ENCODE assay signal across 24 mouse cellular contexts in genomic region chr1:143773082-143773481, GRCm38 (mm10). TPM values are rescaled to one million over a fixed set of nuclear protein-coding genes. Genes with fewer than 3 reads are reported as not detected.
A peak's percentile ranks its signal among the peaks of the same experiment; 100 is the strongest.
DNase-seq lines count a peak whose midpoint lies in the region; ATAC-seq and TF ChIP-seq lines count a peak whose summit lies in the region.
"Had no signal": no experiment of that assay in that cellular context is flagged by ENCODE, and none has a peak within 500 bp of the region (broad histone marks: within the 10 kb centered on the region; RNA-seq: fewer than 3 reads in every experiment).

No protein-coding gene starts in this region.

- TF ChIP-seq EP300 in heart, postnatal 0 days (IDR thresholded peaks at IDR 0.05; ENCODE audit: low read depth) = no peak

- TF ChIP-seq POLR2A in myocyte (IDR thresholded peaks at IDR 0.05; ENCODE audit: insufficient read length, low read depth) = no peak

- H3K9me3 ChIP-seq in heart, embryonic 14.5 days (ENCODE audit: control insufficient read depth, low read length) = no peaks in the 10 kb centered on the region
- no peaks in the 10 kb centered on the region for H3K9me3 ChIP-seq in heart, embryonic 10.5 days
- H3K9me3 ChIP-seq in heart, postnatal 0 days (replicated peaks; ENCODE audit: control insufficient read depth, low read length) = no peaks in the 10 kb centered on the region
- H3K9me3 ChIP-seq in heart, embryonic 11.5 days (replicated peaks; ENCODE audit: control insufficient read depth, low read length) = no peaks in the 10 kb centered on the region
- H3K9me3 ChIP-seq in neural tube, embryonic 15.5 days (replicated peaks) = no peaks in the 10 kb centered on the region
- H3K9me3 ChIP-seq: forebrain, embryonic 10.5 days; forebrain, embryonic 13.5 days had no signal

- no peak for DNase-seq in heart, embryonic 10.5 days (ENCODE audit: low spot score)
- DNase-seq in heart, postnatal 0 days (ENCODE audit: low spot score) = peak; percentile 39
- peak; percentile 7 for DNase-seq in retina, postnatal 1 day
- DNase-seq in retina, embryonic 14.5 days (ENCODE audit: low spot score) = no peak
- DNase-seq: adrenal gland, postnatal 10 days; adrenal gland, postnatal 36 days; cerebellum, adult 18-20 months; cerebellum, adult 9-10 months; cerebellum, postnatal 14 days; gastrocnemius, postnatal 10 days; gastrocnemius, postnatal 36 days; heart, postnatal 4 days had no signal

- H3K27ac ChIP-seq in heart, embryonic 14.5 days (replicated peaks in 1 of 2; ENCODE audit: control insufficient read depth in 1 of 2, insufficient read depth in 1 of 2, low read depth in 2 of 2, low read length in 2 of 2) = no peak overlapping the region
- no peak overlapping the region for H3K27ac ChIP-seq in heart, embryonic 10.5 days
- no peak overlapping the region for H3K27ac ChIP-seq in heart, postnatal 0 days (ENCODE audit: low read depth)
- H3K27ac ChIP-seq in heart, embryonic 11.5 days (ENCODE audit: low read depth, low read length) = no peak overlapping the region
- no peak overlapping the region for H3K27ac ChIP-seq in neural tube, embryonic 15.5 days (replicated peaks)
- H3K27ac ChIP-seq: forebrain, embryonic 10.5 days; forebrain, embryonic 13.5 days; hindbrain, embryonic 14.5 days; hindbrain, postnatal 0 days had no signal

- no peak for ATAC-seq in heart, embryonic 14.5 days (ENCODE audit: insufficient number of reproducible peaks, insufficient read depth, low FRiP score, low read depth)
- ATAC-seq in heart, postnatal 0 days (ENCODE audit: insufficient read depth, low read depth) = no peak
- no peak for ATAC-seq in heart, embryonic 11.5 days (replicated peaks; ENCODE audit: insufficient number of reproducible peaks, low FRiP score, low TSS enrichment)
- no peak for ATAC-seq in neural tube, embryonic 15.5 days (ENCODE audit: low FRiP score)
- ATAC-seq: forebrain, embryonic 13.5 days; forebrain, embryonic 16.5 days; hindbrain, postnatal 0 days; inflammation-experienced regulatory T-cells, adult 6 months; intestine, embryonic 16.5 days; Patski had no signal

- no peak overlapping the region for H3ac ChIP-seq in myocyte (ENCODE audit: control insufficient read depth, insufficient read length)

- TF ChIP-seq CTCF in heart, postnatal 0 days (IDR thresholded peaks at IDR 0.05; ENCODE audit: low read depth) = no peak

- H3K4me1 ChIP-seq in heart, embryonic 14.5 days (ENCODE audit: control insufficient read depth in 2 of 2, insufficient read depth in 2 of 2, low read length in 2 of 2) = peaks cover 3 to 16% of the 10 kb centered on the region in 2 experiments; a peak in 1 of 4 replicates
- peaks cover 7% of the 10 kb centered on the region; the same call in 1 of the 2 replicates for H3K4me1 ChIP-seq in heart, embryonic 10.5 days
- peaks cover 13% of the 10 kb centered on the region for H3K4me1 ChIP-seq in heart, postnatal 0 days (ENCODE audit: control insufficient read depth, insufficient read depth)
- peaks cover 6% of the 10 kb centered on the region; the same call in 1 of the 2 replicates for H3K4me1 ChIP-seq in heart, embryonic 11.5 days (ENCODE audit: control insufficient read depth, insufficient read depth, low read length)
- H3K4me1 ChIP-seq in neural tube, embryonic 15.5 days = peaks cover 29% of the 10 kb centered on the region

- peaks cover 49% of the 10 kb centered on the region for H3K79me2 ChIP-seq in myocyte (ENCODE audit: control insufficient read depth, insufficient read depth)

- peak overlapping the region in 1 of 2 experiments; percentile 10; a peak in 2 of 4 replicates for H3K4me3 ChIP-seq in heart, embryonic 14.5 days (ENCODE audit: control insufficient read depth in 1 of 2, insufficient read depth in 1 of 2, low read depth in 1 of 2, low read length in 2 of 2)
- no peak overlapping the region for H3K4me3 ChIP-seq in heart, embryonic 10.5 days
- peak overlapping the region; percentile 30 for H3K4me3 ChIP-seq in heart, postnatal 0 days (ENCODE audit: low read depth, low read length)
- H3K4me3 ChIP-seq in heart, embryonic 11.5 days (ENCODE audit: low read depth, low read length) = no peak overlapping the region
- no peak overlapping the region for H3K4me3 ChIP-seq in myocyte
- H3K4me3 ChIP-seq in neural tube, embryonic 15.5 days (replicated peaks) = no peak overlapping the region
- H3K4me3 ChIP-seq: forebrain, embryonic 10.5 days; forebrain, embryonic 13.5 days had no signal

- peak overlapping the region; percentile 47 for H3K4me2 ChIP-seq in heart, embryonic 14.5 days (ENCODE audit: low read length)
- peak overlapping the region; percentile 55 for H3K4me2 ChIP-seq in heart, postnatal 0 days (ENCODE audit: low read depth, low read length)
- H3K4me2 ChIP-seq in heart, embryonic 11.5 days = no peak overlapping the region; the same call in 1 of the 2 replicates
- peak overlapping the region; percentile 70 for H3K4me2 ChIP-seq in myocyte (ENCODE audit: low read depth)
- no peak overlapping the region for H3K4me2 ChIP-seq in neural tube, embryonic 15.5 days
- H3K4me2 ChIP-seq: forebrain, embryonic 13.5 days; hindbrain, embryonic 14.5 days had no signal

- 50% methylated on average over 7 of the region's 7 CpGs for WGBS in heart, embryonic 14.5 days
- 64% methylated on average over 7 of the region's 7 CpGs for whole genome bisulfite sequencing in heart, embryonic 10.5 days
- WGBS in heart, postnatal 0 days = 31% methylated on average over 7 of the region's 7 CpGs
- WGBS in heart, embryonic 11.5 days (ENCODE audit: insufficient replicate concordance) = 67% methylated on average over 7 of the region's 7 CpGs
- 78% methylated on average over 7 of the region's 7 CpGs for WGBS in neural tube, embryonic 15.5 days

- peak overlapping the region; percentile 22 for H3K9ac ChIP-seq in heart, embryonic 14.5 days (ENCODE audit: low read length)
- H3K9ac ChIP-seq in heart, postnatal 0 days (replicated peaks; ENCODE audit: low read depth, low read length) = no peak overlapping the region; the same call in 1 of the 2 replicates
- no peak overlapping the region for H3K9ac ChIP-seq in heart, embryonic 11.5 days (ENCODE audit: low read depth, low read length)
- H3K9ac ChIP-seq in neural tube, embryonic 15.5 days (replicated peaks) = no peak overlapping the region
- H3K9ac ChIP-seq: forebrain, embryonic 13.5 days; hindbrain, embryonic 14.5 days had no signal

- H3K36me3 ChIP-seq in heart, embryonic 14.5 days (ENCODE audit: control insufficient read depth, insufficient read depth, low read length) = peaks cover 17% of the 10 kb centered on the region
- H3K36me3 ChIP-seq in heart, embryonic 10.5 days = peaks cover 8% of the 10 kb centered on the region; the same call in 1 of the 2 replicates
- peaks cover 15% of the 10 kb centered on the region; the same call in 1 of the 2 replicates for H3K36me3 ChIP-seq in heart, postnatal 0 days (replicated peaks; ENCODE audit: control insufficient read depth, insufficient read depth, low read length)
- H3K36me3 ChIP-seq in heart, embryonic 11.5 days (ENCODE audit: control insufficient read depth, insufficient read depth, low read length) = no peaks in the 10 kb centered on the region
- H3K36me3 ChIP-seq in myocyte (ENCODE audit: control insufficient read depth, insufficient read depth) = peaks cover 6% of the 10 kb centered on the region
- peaks cover 9% of the 10 kb centered on the region for H3K36me3 ChIP-seq in neural tube, embryonic 15.5 days

- H3K27me3 ChIP-seq in heart, embryonic 14.5 days (ENCODE audit: control insufficient read depth, insufficient read depth, low read length) = no peaks in the 10 kb centered on the region
- no peaks in the 10 kb centered on the region for H3K27me3 ChIP-seq in heart, embryonic 10.5 days (ENCODE audit: insufficient read depth, poor library complexity, severe bottlenecking)
- no peaks in the 10 kb centered on the region for H3K27me3 ChIP-seq in heart, postnatal 0 days (ENCODE audit: control insufficient read depth, insufficient read depth, low read length)
- no peaks in the 10 kb centered on the region for H3K27me3 ChIP-seq in heart, embryonic 11.5 days (ENCODE audit: control insufficient read depth, insufficient read depth, low read length)
- no peaks in the 10 kb centered on the region for H3K27me3 ChIP-seq in myocyte (ENCODE audit: control insufficient read depth, insufficient read depth, insufficient read length)
- H3K27me3 ChIP-seq in neural tube, embryonic 15.5 days (replicated peaks) = no peaks in the 10 kb centered on the region
- H3K27me3 ChIP-seq: forebrain, embryonic 13.5 days; Patski had no signal

TF ChIP-seq in myocyte, 11 proteins besides CTCF, POLR2A, EP300 and RAD21 (continues in another document):
- TF ChIP-seq MYOD1 (IDR thresholded peaks at IDR 0.05; ENCODE audit: control insufficient read depth in 1 of 3, insufficient read length in 2 of 3, low read depth in 2 of 3) = no peak

RNA-seq across cellular contexts. Expression of gene Trove2, which starts 3.8 kb away (rescaled TPM):
- polyA plus RNA-seq in heart, embryonic 14.5 days (2014; fragmentation: Nextera tagmentation; extraction: Ambion mirVana) = 14.5 and 16.3 TPM in 2 replicates
- polyA plus RNA-seq in heart, embryonic 10.5 days (2016; fragmentation: Nextera tagmentation; extraction: Ambion mirVana) = 14.2 and 16.6 TPM in 2 replicates
- 13.1 and 14.9 TPM in 2 replicates for total RNA-seq in heart, postnatal 0 days (2014; rRNA removed; ENCODE audit: low replicate concordance)
- 7.5 and 8.6 TPM in 2 replicates for polyA plus RNA-seq in heart, postnatal 0 days (2015; fragmentation: Nextera tagmentation; extraction: Ambion mirVana)
- polyA plus RNA-seq in heart, embryonic 11.5 days (2014; fragmentation: Nextera tagmentation; extraction: Ambion mirVana) = 13.2 and 16.7 TPM in 2 replicates
- polyA plus RNA-seq in myocyte (2012; fragmentation: generic; extraction: Trizol) = 1.9 TPM
- 19.0 and 20.2 TPM in 2 replicates for polyA plus RNA-seq in neural tube, embryonic 15.5 days (2015; fragmentation: Nextera tagmentation; extraction: Ambion mirVana)

RNA-seq across cellular contexts. Expression of gene Uchl5, which starts 4.0 kb away (rescaled TPM):
- 44.7 and 45.8 TPM in 2 replicates for polyA plus RNA-seq in heart, embryonic 14.5 days (2014; fragmentation: Nextera tagmentation; extraction: Ambion mirVana)
- polyA plus RNA-seq in heart, embryonic 10.5 days (2016; fragmentation: Nextera tagmentation; extraction: Ambion mirVana) = 88.5 and 109 TPM in 2 replicates
- 5.8 and 7.2 TPM in 2 replicates for total RNA-seq in heart, postnatal 0 days (2014; rRNA removed; ENCODE audit: low replicate concordance)
- 46.4 and 49.3 TPM in 2 replicates for polyA plus RNA-seq in heart, postnatal 0 days (2015; fragmentation: Nextera tagmentation; extraction: Ambion mirVana)
- 66.9 and 68.1 TPM in 2 replicates for polyA plus RNA-seq in heart, embryonic 11.5 days (2014; fragmentation: Nextera tagmentation; extraction: Ambion mirVana)
- polyA plus RNA-seq in myocyte (2012; fragmentation: generic; extraction: Trizol) = 13.9 TPM
- polyA plus RNA-seq in neural tube, embryonic 15.5 days (2015; fragmentation: Nextera tagmentation; extraction: Ambion mirVana) = 72.5 and 92.0 TPM in 2 replicates

RNA-seq across cellular contexts. Expression of gene Glrx2, which starts 56.9 kb away (rescaled TPM):
- 82.1 and 83.9 TPM in 2 replicates for polyA plus RNA-seq in heart, embryonic 14.5 days (2014; fragmentation: Nextera tagmentation; extraction: Ambion mirVana)
- 81.4 and 85.2 TPM in 2 replicates for polyA plus RNA-seq in heart, embryonic 10.5 days (2016; fragmentation: Nextera tagmentation; extraction: Ambion mirVana)
- total RNA-seq in heart, postnatal 0 days (2014; rRNA removed; ENCODE audit: low replicate concordance) = 5.8 and 9.8 TPM in 2 replicates
- polyA plus RNA-seq in heart, postnatal 0 days (2015; fragmentation: Nextera tagmentation; extraction: Ambion mirVana) = 123 and 128 TPM in 2 replicates
- 66.8 and 70.3 TPM in 2 replicates for polyA plus RNA-seq in heart, embryonic 11.5 days (2014; fragmentation: Nextera tagmentation; extraction: Ambion mirVana)
- 81.0 TPM for polyA plus RNA-seq in myocyte (2012; fragmentation: generic; extraction: Trizol)
- 121 and 134 TPM in 2 replicates for polyA plus RNA-seq in neural tube, embryonic 15.5 days (2015; fragmentation: Nextera tagmentation; extraction: Ambion mirVana)

Comparison
In these comparisons a context has a peak if more than half of its experiments do, and no peak if none do; other contexts are left out.
1. H3K4me2 ChIP-seq: peak in heart, embryonic 14.5 days (single experiment), heart, postnatal 0 days (single experiment) and myocyte (single experiment); none in heart, embryonic 11.5 days (single experiment) and neural tube, embryonic 15.5 days (single experiment).
2. DNase-seq: peak in heart, postnatal 0 days (single experiment) and retina, postnatal 1 day (single experiment); none in heart, embryonic 10.5 days (single experiment) and retina, embryonic 14.5 days (single experiment).